Mouse (Mus musculus): Measurements from ENCODE around the gene Zfp821. TPM values are rescaled to one million over a fixed set of nuclear protein-coding genes. Genes with fewer than 3 reads are reported as not detected.

Zfp821 gene
- total and polyA plus RNA-seq, 3 experiments, result 4.7 to 10.4 (median 7.9) TPM

- peaks cover 36% of the 10 kb centered on the region for H3K36me3 ChIP-seq (replicated peaks)
- H3K9me3 ChIP-seq (replicated peaks), result no peaks in the 10 kb centered on the region
- ATAC-seq (ENCODE audit: extremely low read depth, insufficient number of reproducible peaks, low FRiP score, poor library complexity, severe bottlenecking) (peak; percentile 67), DNase-seq (ENCODE audit: low spot score) (peak; percentile 60)
- H3K4me3 ChIP-seq (ENCODE audit: low read depth, low read length), result no peak overlapping the region; the same call in 1 of the 2 replicates
- TF ChIP-seq POLR2AphosphoS5 (IDR thresholded peaks at IDR 0.05; ENCODE audit: insufficient replicate concordance, low read depth, low read length) (no peak), CTCF (IDR thresholded peaks at IDR 0.05; ENCODE audit: low read depth, low read length) (peak; percentile 92)
- H3K27me3 ChIP-seq (ENCODE audit: insufficient read depth, low read length), result peaks cover 14% of the 10 kb centered on the region
- peaks cover 21% of the 10 kb centered on the region for H3K4me1 ChIP-seq (ENCODE audit: insufficient read depth, low read depth, low read length)
Observed at GRCm38 (mm10) chr8:109706874-109707237, 1.5 kb downstream of the Zfp821 start.

GRCm38 (mm10) chr8:109707921-109708320, 2.6 kb downstream of the Zfp821 start:
- Histone ChIP-seq H3K27me3 (ENCODE audit: insufficient read depth, low read length) (peaks cover 9% of the 10 kb centered on the region; the same call in 1 of the 2 replicates), H3K9me3 (replicated peaks) (no peaks in the 10 kb centered on the region), H3K36me3 (replicated peaks) (peaks cover 44% of the 10 kb centered on the region), H3K4me3 (ENCODE audit: low read depth, low read length) (no peak overlapping the region), H3K4me1 (ENCODE audit: insufficient read depth, low read depth, low read length) (peaks cover 21% of the 10 kb centered on the region)
- no peak for TF ChIP-seq TAL1 (conservative IDR thresholded peaks at IDR 0.05; ENCODE audit: low read depth, low read length)
- ATAC-seq (ENCODE audit: extremely low read depth, insufficient number of reproducible peaks, low FRiP score, poor library complexity, severe bottlenecking), result no peak
- DNase-seq (ENCODE audit: low spot score), result no peak

GRCm38 (mm10) chr8:109712521-109712920, 7.2 kb downstream of the Zfp821 start:
- no peak for DNase-seq (ENCODE audit: low spot score)
- Histone ChIP-seq H3K4me1 (ENCODE audit: insufficient read depth, low read depth, low read length) (no peaks in the 10 kb centered on the region), H3K27me3 (ENCODE audit: insufficient read depth, low read length) (no peaks in the 10 kb centered on the region), H3K9me3 (replicated peaks) (no peaks in the 10 kb centered on the region), H3K4me3 (ENCODE audit: low read depth, low read length) (no peak overlapping the region), H3K36me3 (replicated peaks) (peaks cover 74% of the 10 kb centered on the region)
- no peak for ATAC-seq (ENCODE audit: extremely low read depth, insufficient number of reproducible peaks, low FRiP score, poor library complexity, severe bottlenecking)
- TF ChIP-seq TAL1 (conservative IDR thresholded peaks at IDR 0.05; ENCODE audit: low read depth, low read length), result no peak
- TF ChIP-seq CTCF (IDR thresholded peaks at IDR 0.05; ENCODE audit: low read depth, low read length), result no peak
- TF ChIP-seq GATA1 (IDR thresholded peaks at IDR 0.05; ENCODE audit: borderline replicate concordance, low read length), result no peak
- TF ChIP-seq GATA2 (IDR thresholded peaks at IDR 0.05; ENCODE audit: borderline replicate concordance, low read depth, low read length), result no peak
- no peak for TF ChIP-seq POLR2AphosphoS5 (IDR thresholded peaks at IDR 0.05; ENCODE audit: insufficient replicate concordance, low read depth, low read length)

GRCm38 (mm10) chr8:109714961-109715360, 9.6 kb downstream of the Zfp821 start:
- ATAC-seq (ENCODE audit: extremely low read depth, insufficient number of reproducible peaks, low FRiP score, poor library complexity, severe bottlenecking) (no peak), DNase-seq (ENCODE audit: low spot score) (no peak)
- Histone ChIP-seq H3K9me3 (replicated peaks) (no peaks in the 10 kb centered on the region), H3K4me1 (ENCODE audit: insufficient read depth, low read depth, low read length) (no peaks in the 10 kb centered on the region), H3K4me3 (ENCODE audit: low read depth, low read length) (no peak overlapping the region), H3K36me3 (replicated peaks) (peaks cover 73% of the 10 kb centered on the region), H3K27me3 (ENCODE audit: insufficient read depth, low read length) (no peaks in the 10 kb centered on the region)
- TF ChIP-seq CTCF (IDR thresholded peaks at IDR 0.05; ENCODE audit: low read depth, low read length) (no peak), POLR2AphosphoS5 (IDR thresholded peaks at IDR 0.05; ENCODE audit: insufficient replicate concordance, low read depth, low read length) (no peak)

- H3K36me3 ChIP-seq (replicated peaks), result peaks cover 95% of the 10 kb centered on the region
- H3K4me1 ChIP-seq (ENCODE audit: insufficient read depth, low read depth, low read length), result 0 out of 2 replicates have a peak, but pooled peaks cover 2% of the 10 kb centered on the region
- DNase-seq (ENCODE audit: low spot score) (no peak), ATAC-seq (ENCODE audit: extremely low read depth, insufficient number of reproducible peaks, low FRiP score, poor library complexity, severe bottlenecking) (no peak)
- H3K4me3 ChIP-seq (ENCODE audit: low read depth, low read length), result no peak overlapping the region
- no peaks in the 10 kb centered on the region for H3K27me3 ChIP-seq (ENCODE audit: insufficient read depth, low read length)
- no peaks in the 10 kb centered on the region for H3K9me3 ChIP-seq (replicated peaks)
- no peak for TF ChIP-seq GATA2 (IDR thresholded peaks at IDR 0.05; ENCODE audit: borderline replicate concordance, low read depth, low read length)
- no peak for TF ChIP-seq TAL1 (conservative IDR thresholded peaks at IDR 0.05; ENCODE audit: low read depth, low read length)
- TF ChIP-seq CTCF (IDR thresholded peaks at IDR 0.05; ENCODE audit: low read depth, low read length), result no peak
- TF ChIP-seq POLR2AphosphoS5 (IDR thresholded peaks at IDR 0.05; ENCODE audit: insufficient replicate concordance, low read depth, low read length), result no peak
- TF ChIP-seq GATA1 (IDR thresholded peaks at IDR 0.05; ENCODE audit: borderline replicate concordance, low read length), result no peak
Observed at GRCm38 (mm10) chr8:109725106-109725505, 19.8 kb downstream of the Zfp821 start.

- TF ChIP-seq TAL1 (conservative IDR thresholded peaks at IDR 0.05; ENCODE audit: low read depth, low read length), result no peak
- TF ChIP-seq GATA1 (IDR thresholded peaks at IDR 0.05; ENCODE audit: borderline replicate concordance, low read length), result no peak
- no peak for TF ChIP-seq CTCF (IDR thresholded peaks at IDR 0.05; ENCODE audit: low read depth, low read length)
- no peak for TF ChIP-seq POLR2AphosphoS5 (IDR thresholded peaks at IDR 0.05; ENCODE audit: insufficient replicate concordance, low read depth, low read length)
- TF ChIP-seq GATA2 (IDR thresholded peaks at IDR 0.05; ENCODE audit: borderline replicate concordance, low read depth, low read length), result no peak
- Histone ChIP-seq H3K4me1 (ENCODE audit: insufficient read depth, low read depth, low read length) (peaks cover 10% of the 10 kb centered on the region), H3K36me3 (replicated peaks) (peaks cover 89% of the 10 kb centered on the region), H3K27me3 (ENCODE audit: insufficient read depth, low read length) (no peaks in the 10 kb centered on the region), H3K9me3 (replicated peaks) (no peaks in the 10 kb centered on the region), H3K4me3 (ENCODE audit: low read depth, low read length) (no peak overlapping the region)
- DNase-seq (ENCODE audit: low spot score) (no peak), ATAC-seq (ENCODE audit: extremely low read depth, insufficient number of reproducible peaks, low FRiP score, poor library complexity, severe bottlenecking) (no peak)
Observed at GRCm38 (mm10) chr8:109731012-109731411, 25.7 kb downstream of the Zfp821 start.

GRCm38 (mm10) chr8:109734018-109734417, 28.7 kb downstream of the Zfp821 start:
- DNase-seq (ENCODE audit: low spot score), result no peak
- no peak for ATAC-seq (ENCODE audit: extremely low read depth, insufficient number of reproducible peaks, low FRiP score, poor library complexity, severe bottlenecking)
- H3K36me3 ChIP-seq (replicated peaks), result peaks cover 64% of the 10 kb centered on the region

More at GRCm38 (mm10) chr8:109734018-109734417, 28.7 kb downstream of the Zfp821 start:
- no peak for TF ChIP-seq GATA2 (IDR thresholded peaks at IDR 0.05; ENCODE audit: borderline replicate concordance, low read depth, low read length)
- TF ChIP-seq CTCF (IDR thresholded peaks at IDR 0.05; ENCODE audit: low read depth, low read length), result no peak
- TF ChIP-seq TAL1 (conservative IDR thresholded peaks at IDR 0.05; ENCODE audit: low read depth, low read length), result no peak
- no peak for TF ChIP-seq POLR2AphosphoS5 (IDR thresholded peaks at IDR 0.05; ENCODE audit: insufficient replicate concordance, low read depth, low read length)
- no peak for TF ChIP-seq GATA1 (IDR thresholded peaks at IDR 0.05; ENCODE audit: borderline replicate concordance, low read length)
- H3K4me1 ChIP-seq (ENCODE audit: insufficient read depth, low read depth, low read length), result peaks cover 20% of the 10 kb centered on the region
- no peak overlapping the region for H3K4me3 ChIP-seq (ENCODE audit: low read depth, low read length)
- no peaks in the 10 kb centered on the region for H3K27me3 ChIP-seq (ENCODE audit: insufficient read depth, low read length)
- 0 out of 2 replicates have a peak, but pooled peaks cover 4% of the 10 kb centered on the region for H3K9me3 ChIP-seq (replicated peaks)
